Mouse (Mus musculus) hindbrain, embryonic 12.5 days (tissue): ENCODE results near the gene Vmn1r115. TPM values are rescaled to one million over a fixed set of nuclear protein-coding genes. Genes with fewer than 3 reads are reported as not detected.
"Not testable (repeated sequence)": the region's sequence is repeated elsewhere in the genome, so short reads cannot be mapped to it uniquely, and the experiment has no call there.

ENCODE experiments used
- ATAC-seq: fragments of 200-750 bp; cut with Nextera tagmentation; 2 replicates; pipeline ENCODE4 v1.8.0; 2017; ENCODE audit warnings: moderate TSS enrichment; ENCODE audit not compliant: low FRiP score
- H3K27ac ChIP-seq: fragments of 300-500 bp; sonication (generic); 2 replicates; pipeline ENCODE4 v1.5.1; 2016; ENCODE audit warnings: mild to moderate bottlenecking
- H3K27me3 ChIP-seq: fragments of 300-500 bp; sonication (generic); 2 replicates; pipeline ENCODE4 v1.6.1; 2016; ENCODE audit warnings: mild to moderate bottlenecking
- H3K36me3 ChIP-seq: fragments of 300-500 bp; sonication (generic); 2 replicates; pipeline ENCODE4 v1.6.1; 2016; ENCODE audit warnings: mild to moderate bottlenecking
- H3K4me1 ChIP-seq: fragments of 300-500 bp; sonication (generic); 2 replicates; pipeline ENCODE4 v1.6.1; 2016
- H3K4me2 ChIP-seq: fragments of 300-500 bp; sonication (generic); replicated peaks from 2 replicates; pipeline ENCODE4 v1.6.1; 2016; ENCODE audit warnings: mild to moderate bottlenecking
- H3K4me3 ChIP-seq: fragments of 300-500 bp; sonication (generic); 2 replicates; pipeline ENCODE4 v1.5.1; 2016; ENCODE audit warnings: mild to moderate bottlenecking
- H3K9ac ChIP-seq: fragments of 300-500 bp; sonication (generic); 2 replicates; pipeline ENCODE4 v1.6.1; 2016; ENCODE audit warnings: mild to moderate bottlenecking, moderate library complexity
- H3K9me3 ChIP-seq: fragments of 300-500 bp; sonication (generic); replicated peaks from 2 replicates; pipeline ENCODE4 v1.6.1; 2016; ENCODE audit warnings: mild to moderate bottlenecking
- WGBS: fragments of 180-500 bp; shearing (Covaris S2); methylation state at CpG from one replicate; pipeline ENCODE4 v1.1.7; 2016; 5-methylcytosine and 5-hydroxymethylcytosine counted together
- polyA plus RNA-seq: library from polyadenylated mRNA; unstranded; fragments of >200 nt; fragmentation: Nextera tagmentation; extraction: Ambion mirVana; gene quantifications from 2 replicates; pipeline ENCODE4 v1.2.1, GENCODE M21; 2016

Gene Vmn1r115
- polyA plus RNA-seq, result not detected in 2 replicates

DNA sequence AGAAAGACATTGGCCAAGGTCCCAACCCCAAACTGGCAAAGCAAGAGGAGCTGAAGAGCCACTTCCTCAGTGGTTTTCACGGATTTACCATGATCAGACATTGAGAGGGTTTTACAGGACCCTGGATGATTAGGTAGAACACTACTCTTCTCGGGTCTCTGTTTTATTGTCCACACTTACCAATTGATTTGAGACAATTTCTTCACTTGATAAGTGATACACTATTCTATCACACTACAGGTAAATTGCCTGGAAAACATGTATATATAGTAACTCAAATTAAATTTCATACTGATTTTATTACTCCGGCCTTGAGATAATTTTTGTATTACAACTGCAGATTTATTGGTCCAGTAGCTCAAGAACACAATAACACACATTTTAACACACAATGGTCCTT lies at the start of gene Vmn1r115:
TSS of gene Vmn1r115 (minus strand) at position 101 of the 400 bp plus-strand sequence.
- not testable (repeated sequence) for H3K27me3 ChIP-seq, H3K4me3 ChIP-seq, ATAC-seq, H3K27ac ChIP-seq, H3K36me3 ChIP-seq, H3K4me1 ChIP-seq, H3K4me2 ChIP-seq, H3K9ac ChIP-seq, H3K9me3 ChIP-seq
- WGBS, result 88% methylated on average over 1 of the region's 3 CpGs

DNA sequence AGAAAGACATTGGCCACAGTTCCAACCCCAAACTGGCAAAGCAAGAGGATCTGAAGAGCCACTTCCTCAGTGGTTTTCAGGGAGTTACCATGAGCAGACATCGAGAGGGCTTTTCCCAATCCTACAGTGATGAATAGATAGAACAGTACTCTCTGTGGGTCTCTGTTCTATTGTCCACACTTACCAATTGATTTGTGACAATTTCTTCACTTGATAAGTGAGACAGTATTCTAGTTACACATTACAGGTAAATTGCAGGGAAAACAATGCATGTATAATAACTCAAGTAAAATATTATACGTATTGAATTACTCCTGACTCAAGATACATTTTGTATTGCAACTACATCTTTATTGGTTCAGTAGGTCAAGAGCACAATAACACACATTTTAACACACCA lies 39.2 kb upstream of the Vmn1r115 start, which contains the start of gene Vmn1r117:
TSS of gene Vmn1r117 (minus strand) at position 101 of the 400 bp plus-strand sequence.
- H3K27ac ChIP-seq, ATAC-seq, H3K4me1 ChIP-seq, H3K9ac ChIP-seq, H3K27me3 ChIP-seq, H3K4me2 ChIP-seq, H3K36me3 ChIP-seq, H3K9me3 ChIP-seq, H3K4me3 ChIP-seq: not testable (repeated sequence)
- no CpG with 5 or more reads among the region's 2 CpGs for WGBS

- WGBS, result 54% methylated on average over 3 of the region's 3 CpGs
- ATAC-seq, H3K4me2 ChIP-seq, H3K9ac ChIP-seq, H3K4me1 ChIP-seq, H3K9me3 ChIP-seq, H3K27ac ChIP-seq, H3K36me3 ChIP-seq, H3K27me3 ChIP-seq, H3K4me3 ChIP-seq: not testable (repeated sequence)
Measured at GRCm38 (mm10) chr7:20871956-20872355, 27.2 kb upstream of the Vmn1r115 start, which contains the start of gene Vmn1r116. Gene Vmn1r116 (plus strand): TSS chr7:20872256.

DNA sequence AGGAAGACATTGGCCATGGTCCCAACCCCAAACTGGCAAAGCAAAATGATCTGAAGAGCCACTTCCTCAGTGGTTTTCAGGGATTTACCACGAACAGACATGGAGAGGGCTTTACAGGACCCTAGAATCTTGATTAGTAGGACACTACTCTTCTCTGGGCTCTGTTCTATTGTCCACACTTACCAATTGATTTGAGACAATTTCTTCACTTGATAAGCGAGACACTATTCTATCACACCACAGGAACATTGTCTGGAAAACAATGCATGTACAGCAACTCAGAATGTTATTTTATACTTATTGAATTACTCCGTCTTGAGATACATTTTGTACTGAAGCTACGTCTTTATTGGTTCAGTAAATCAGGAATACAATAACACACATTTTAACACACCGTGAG lies 32.7 kb downstream of the Vmn1r115 start, which contains the start of gene Vmn1r114:
TSS of gene Vmn1r114 (minus strand) at position 101 of the 400 bp plus-strand sequence.
- H3K9me3 ChIP-seq, H3K4me2 ChIP-seq: not testable (repeated sequence)
- no CpG with 5 or more reads among the region's 5 CpGs for WGBS

More for the DNA sequence above, 32.7 kb downstream of the Vmn1r115 start, which contains the start of gene Vmn1r114:
- not testable (repeated sequence) for H3K9ac ChIP-seq, H3K4me3 ChIP-seq, H3K27me3 ChIP-seq, ATAC-seq, H3K4me1 ChIP-seq, H3K27ac ChIP-seq, H3K36me3 ChIP-seq

Other genes starting within 250 kb of the Vmn1r115 start
- gene Gm4513, start 246.0 kb downstream of the Vmn1r115 start, polyA plus RNA-seq, result not detected in 2 replicates
- not detected in 2 replicates for gene Vmn1r107, start 176.1 kb downstream of the Vmn1r115 start, polyA plus RNA-seq
- gene Vmn1r111, start 141.8 kb downstream of the Vmn1r115 start, polyA plus RNA-seq, result not detected in 2 replicates
- not detected in 2 replicates for gene Gm10668, start 114.4 kb downstream of the Vmn1r115 start, polyA plus RNA-seq
- not detected in 2 replicates for gene Vmn1r112, start 73.8 kb downstream of the Vmn1r115 start, polyA plus RNA-seq
- not detected in 2 replicates for gene Vmn1r113, start 57.7 kb downstream of the Vmn1r115 start, polyA plus RNA-seq
- not detected in 2 replicates for gene Vmn1r114, start 32.8 kb downstream of the Vmn1r115 start, polyA plus RNA-seq
- gene Vmn1r116, start 27.3 kb upstream of the Vmn1r115 start, polyA plus RNA-seq, result not detected in 2 replicates
- not detected in 2 replicates for gene Vmn1r117, start 39.1 kb upstream of the Vmn1r115 start, polyA plus RNA-seq
- gene Vmn1r118, start 67.4 kb upstream of the Vmn1r115 start, polyA plus RNA-seq, result not detected in 2 replicates
- not detected in 2 replicates for gene Vmn1r119, start 167.5 kb upstream of the Vmn1r115 start, polyA plus RNA-seq
- gene Vmn1r120, start 208.8 kb upstream of the Vmn1r115 start, polyA plus RNA-seq, result not detected in 2 replicates